Mouse (Mus musculus) brain, embryonic 14.5 days (tissue): ENCODE data around the gene Naxd. TPM values are rescaled to one million over a fixed set of nuclear protein-coding genes. Genes with fewer than 3 reads are reported as not detected.

Source experiments
- DNase-seq: peaks from one replicate; pipeline ENCODE4 v3.0.0-alpha.2; 2011; ENCODE audit warnings: low read depth
- CTCF ChIP-seq: fragments of 200-500 bp; IDR thresholded peaks from 2 replicates; pipeline ENCODE4 v1.5.1; 2012; ENCODE audit warnings: inconsistent platforms, mild to moderate bottlenecking, moderate library complexity, borderline replicate concordance; ENCODE audit not compliant: insufficient read depth, insufficient read length; ENCODE audit errors: extremely low read depth
- POLR2A ChIP-seq: fragments of 200-500 bp; IDR thresholded peaks from 2 replicates; pipeline ENCODE4 v1.6.1; 2012; ENCODE audit warnings: mild to moderate bottlenecking, inconsistent platforms, borderline replicate concordance; ENCODE audit not compliant: poor library complexity, insufficient read depth, insufficient read length, severe bottlenecking; ENCODE audit errors: extremely low read depth
- polyA plus RNA-seq: library from polyadenylated mRNA; depleted of rRNA; stranded (reverse); fragments of >200 nt; gene quantifications from 2 replicates; pipeline ENCODE4 v1.2.3, GENCODE M21; 2012; rRNA removed

Gene Naxd
- polyA plus RNA-seq, result 126 and 165 TPM in 2 replicates

DNA sequence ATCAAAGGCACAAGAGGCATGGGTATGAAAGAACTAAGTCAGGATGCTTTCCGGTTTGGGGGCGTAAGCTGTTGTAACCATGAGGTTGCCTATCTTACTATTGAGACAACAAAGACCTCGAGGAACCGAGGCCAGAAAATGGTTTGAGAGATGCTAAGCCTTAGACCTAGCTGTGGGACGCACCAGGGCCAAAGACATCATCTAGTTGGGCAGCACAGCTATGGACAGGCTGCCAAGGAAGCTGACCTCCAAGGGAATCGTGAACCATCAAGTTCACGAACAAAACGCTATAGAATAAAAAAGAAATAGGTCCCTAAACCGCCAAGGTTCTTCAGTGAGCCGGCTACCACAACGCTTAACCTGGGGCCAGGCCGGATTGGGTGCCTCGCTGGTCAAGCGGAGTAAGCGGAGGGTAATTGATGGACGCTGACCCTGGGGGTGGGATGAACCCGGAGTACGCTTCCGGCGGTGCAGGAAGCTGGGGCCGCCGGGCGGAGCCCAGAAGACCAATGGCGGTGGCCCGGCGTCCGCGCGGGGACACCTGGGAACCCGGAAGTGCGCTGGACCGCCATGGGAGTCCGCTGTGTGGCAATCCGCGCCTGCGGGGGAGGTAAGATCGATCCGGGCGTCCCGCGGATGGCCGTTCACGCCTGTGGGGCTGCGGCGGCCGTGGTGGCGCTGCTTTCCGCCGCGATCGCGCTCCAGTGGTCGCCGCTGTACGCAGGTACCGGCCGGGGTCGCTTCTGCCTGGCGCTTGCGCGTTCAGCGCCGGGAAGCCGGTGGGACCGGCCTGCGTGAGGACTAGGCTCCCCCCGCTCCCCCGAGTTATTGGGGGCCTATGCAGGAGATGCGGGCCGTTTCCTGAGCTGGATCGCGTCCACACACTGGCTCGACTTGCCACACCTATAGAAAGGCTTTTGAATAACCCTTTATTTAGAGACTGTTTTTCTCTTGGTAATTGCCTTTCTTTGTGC, at the start of gene Naxd:
Naxd (plus strand) TSS at position 490 of the 974 bp plus-strand sequence.
- TF ChIP-seq CTCF, result no peak
- TF ChIP-seq POLR2A, result peak; percentile 56; the same call in 1 of the 2 replicates
- peak; percentile 97 for DNase-seq

DNA sequence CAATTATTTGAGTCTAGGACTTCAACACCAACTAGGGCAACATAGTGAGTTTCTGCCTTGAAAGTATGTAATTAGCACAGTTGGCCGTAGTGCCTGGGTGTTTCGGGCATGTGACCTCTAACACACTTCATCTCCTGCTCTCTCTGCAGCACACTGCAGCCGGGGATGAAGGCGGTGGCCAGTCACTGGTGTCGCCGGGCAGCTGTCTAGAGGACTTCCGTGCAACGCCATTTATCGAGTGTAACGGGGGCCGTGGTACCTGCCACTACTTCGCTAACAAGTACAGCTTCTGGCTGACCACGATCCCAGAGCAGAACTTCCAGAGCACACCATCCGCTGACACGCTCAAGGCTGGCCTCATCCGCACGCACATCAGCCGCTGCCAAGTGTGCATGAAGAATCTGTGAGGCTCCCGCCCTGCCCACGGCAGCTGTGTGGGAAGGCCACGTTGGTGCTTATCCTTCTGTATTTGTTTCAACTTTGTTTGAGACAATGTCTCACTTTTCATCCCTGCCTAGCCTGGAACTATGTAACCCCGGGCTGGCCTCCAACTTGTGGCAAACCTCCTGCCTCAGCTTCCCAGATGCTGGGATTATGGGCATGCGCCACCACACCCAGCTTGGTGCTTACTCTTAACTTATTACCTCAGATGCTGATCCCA, 49.3 kb upstream of the Naxd start:
- DNase-seq, result no peak

DNA sequence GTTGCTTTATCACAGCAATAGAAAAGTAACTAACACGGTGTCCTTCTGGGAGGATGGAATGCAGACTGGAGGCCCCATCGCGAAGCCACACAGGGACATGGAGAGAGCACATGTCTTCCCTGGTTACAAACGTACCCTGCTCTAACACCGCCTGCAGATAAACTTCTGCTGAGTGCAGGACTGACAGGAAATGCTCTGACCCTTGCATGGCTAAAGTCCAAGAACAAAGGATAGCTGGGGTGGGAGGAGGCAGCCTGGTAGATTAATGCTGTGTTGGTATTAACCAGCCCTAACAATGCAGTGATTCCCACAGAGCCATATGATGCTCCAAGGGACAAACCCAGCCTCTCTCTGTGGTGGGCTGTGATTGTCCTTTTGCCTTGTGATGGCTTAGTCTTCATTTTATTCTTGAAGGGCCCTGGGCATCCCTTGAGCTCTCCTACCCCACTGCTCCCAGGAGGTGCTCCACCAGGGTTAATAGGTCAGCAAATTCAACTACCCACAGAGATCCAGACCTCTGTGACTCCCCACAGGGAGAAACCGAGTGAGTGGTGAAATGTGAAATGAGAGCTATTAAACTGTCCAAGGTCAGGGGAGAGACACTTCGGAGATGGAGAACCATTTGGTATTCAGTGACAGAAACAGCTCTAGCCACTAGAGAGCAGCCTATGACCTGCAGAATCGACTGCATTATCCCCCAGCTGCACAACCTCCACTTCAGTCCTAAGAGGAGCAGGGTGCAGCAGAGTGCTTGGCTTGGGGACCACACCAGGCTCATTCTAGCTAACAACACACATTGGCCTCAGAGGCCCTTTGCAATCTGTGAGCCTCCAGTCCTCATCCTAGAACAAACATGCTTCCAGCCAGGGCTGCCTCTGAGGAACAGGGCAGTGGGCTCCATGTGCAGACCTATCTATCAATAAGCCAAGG, 46.9 kb upstream of the Naxd start:
- TF ChIP-seq POLR2A (no peak), CTCF (peak; percentile 59; the same call in 1 of the 2 replicates)
- peak; percentile 67 for DNase-seq

More for the DNA sequence above, 49.3 kb upstream of the Naxd start:
- TF ChIP-seq POLR2A, result no peak
- no peak for TF ChIP-seq CTCF

DNA sequence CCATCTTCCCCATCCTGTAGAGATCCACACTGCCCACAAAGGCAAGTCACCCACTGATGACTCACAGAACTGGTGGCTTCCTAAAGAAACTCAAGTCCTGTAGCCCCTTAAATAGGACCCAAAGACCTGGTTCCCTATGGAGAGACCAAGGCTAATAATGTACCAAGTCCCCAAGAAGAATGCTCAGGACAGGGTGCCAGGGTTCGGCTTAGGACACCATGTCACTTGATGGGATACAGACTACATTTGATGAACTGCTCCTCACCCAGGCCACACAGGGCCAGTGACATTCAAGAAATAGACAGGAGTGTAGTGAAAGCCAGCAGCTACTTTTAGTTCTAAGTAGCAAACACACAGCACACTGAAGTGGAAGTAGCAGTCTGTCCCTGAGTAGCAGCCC, 45.2 kb upstream of the Naxd start:
- DNase-seq, result no peak
- TF ChIP-seq POLR2A (no peak), CTCF (no peak)

DNA sequence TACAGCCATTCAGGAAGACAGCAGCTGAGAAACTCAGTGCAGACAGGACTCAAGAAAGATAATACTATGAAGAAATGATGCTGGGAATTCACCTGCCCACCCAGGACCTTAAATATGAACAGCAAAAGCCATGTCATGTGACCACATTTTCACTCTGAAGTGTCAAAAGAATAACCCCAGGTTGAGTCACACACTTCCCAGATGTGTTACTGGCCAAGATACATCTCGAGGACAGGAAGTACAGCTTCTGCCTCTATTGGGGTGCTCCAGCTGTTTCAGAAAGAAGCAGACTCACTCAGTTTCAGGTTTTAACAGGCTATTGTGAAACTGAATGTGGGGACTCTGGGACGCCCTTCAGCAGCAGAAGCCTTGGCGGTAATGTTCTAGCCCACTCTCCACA, 44.7 kb upstream of the Naxd start:
- DNase-seq, result no peak
- TF ChIP-seq POLR2A, result no peak
- TF ChIP-seq CTCF, result no peak

DNA sequence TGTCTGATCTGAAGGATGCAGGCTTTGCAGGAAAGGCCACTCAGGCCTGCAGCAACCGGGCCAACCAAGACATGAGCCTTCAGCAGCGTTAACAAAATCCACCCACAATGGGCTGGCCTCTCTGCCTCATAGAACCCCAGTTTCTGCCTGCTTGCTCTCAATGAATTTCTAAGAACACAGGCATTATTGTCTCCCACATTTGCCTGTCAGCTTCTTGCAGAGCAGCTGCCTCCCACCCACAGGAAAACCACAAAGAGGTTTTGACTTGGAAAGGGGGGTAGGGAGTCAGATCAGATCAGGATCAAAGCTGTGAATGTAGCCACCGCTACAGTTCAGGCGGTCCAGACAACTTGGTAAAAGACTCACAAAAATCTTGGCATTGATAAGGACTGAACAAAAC, 44.3 kb upstream of the Naxd start:
- DNase-seq, result peak; percentile 68
- no peak for TF ChIP-seq CTCF
- no peak for TF ChIP-seq POLR2A

DNA sequence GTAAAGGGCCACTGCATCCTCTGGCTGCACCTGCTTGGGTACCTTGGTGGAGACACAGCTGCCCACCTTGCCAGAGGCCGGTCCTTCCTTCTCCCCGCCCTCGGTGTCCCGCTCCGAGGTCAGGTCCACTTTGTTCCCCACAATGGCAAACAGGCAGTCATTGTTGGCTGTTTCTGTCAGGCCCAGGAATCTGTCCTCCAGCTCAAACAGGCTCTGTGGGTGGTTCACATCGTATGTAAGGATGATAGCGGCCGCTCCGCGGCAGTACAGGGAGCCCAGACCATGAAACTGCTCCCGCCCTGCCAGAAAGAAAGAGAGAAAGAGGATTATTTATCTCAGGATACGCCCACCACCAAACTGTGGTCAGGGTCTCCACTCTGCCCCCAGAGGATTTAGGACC, 43.1 kb upstream of the Naxd start:
- no peak for DNase-seq
- TF ChIP-seq CTCF, result no peak

DNA sequence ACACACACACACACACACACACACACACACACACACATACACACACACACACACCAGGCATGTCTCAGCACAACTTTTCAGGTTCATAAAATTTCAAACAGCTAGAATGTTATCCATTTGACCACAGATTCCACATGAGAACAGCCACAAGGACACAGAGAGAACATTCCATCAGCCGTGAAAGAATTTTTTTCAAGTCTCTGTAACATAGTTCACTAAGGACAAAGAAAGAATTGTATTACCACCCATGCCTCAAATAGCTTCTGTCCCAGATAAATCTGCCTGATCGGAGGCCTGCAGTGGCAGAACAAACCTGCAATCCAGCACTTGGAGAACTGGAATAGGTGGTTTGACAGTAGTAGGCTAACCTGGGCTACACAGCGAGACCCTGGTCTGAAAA, 40.0 kb upstream of the Naxd start:
- TF ChIP-seq POLR2A (no peak), CTCF (no peak)
- no peak for DNase-seq

DNA sequence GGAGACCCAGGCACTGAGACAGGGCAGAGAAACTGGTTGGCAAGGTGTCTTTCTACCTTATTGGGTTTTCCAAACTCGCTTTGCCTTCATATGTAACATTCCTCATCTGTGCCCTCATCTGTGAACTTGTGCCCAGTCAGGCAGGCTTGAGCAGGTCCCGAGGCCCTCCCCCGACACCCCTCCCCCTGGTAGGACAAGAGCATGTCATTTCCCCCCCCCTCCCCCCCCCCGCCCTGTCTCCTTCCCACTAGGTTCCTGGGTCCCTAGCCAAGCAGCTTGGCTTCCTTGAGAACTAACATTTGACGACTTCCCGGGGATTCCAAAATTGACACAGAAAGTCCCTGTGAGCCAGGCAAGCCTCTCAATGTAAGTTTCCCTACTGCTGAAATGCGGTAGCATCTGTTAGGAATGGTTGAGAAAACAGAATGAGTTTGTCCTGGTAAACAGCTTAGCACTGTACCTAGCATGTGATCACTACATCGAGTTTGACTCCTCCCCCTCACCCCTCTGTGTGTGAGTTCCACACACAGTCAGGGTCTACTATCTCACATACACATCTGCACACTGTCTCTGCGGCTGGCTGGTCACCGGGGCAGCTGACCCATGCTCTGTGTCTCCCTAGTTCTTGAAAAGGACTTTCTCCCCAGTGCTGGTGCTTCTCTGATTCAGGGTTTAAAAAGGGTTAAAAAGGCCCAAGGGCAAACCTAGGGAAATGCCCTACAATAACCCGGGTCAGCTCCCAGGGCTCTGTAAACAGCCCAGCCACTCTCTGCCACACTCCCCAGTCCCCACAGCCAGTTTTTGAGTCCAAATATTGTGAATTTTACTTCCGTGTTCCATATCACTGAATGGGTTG, 39.1 kb upstream of the Naxd start:
- no peak for TF ChIP-seq CTCF
- no peak for TF ChIP-seq POLR2A
- peak; percentile 18 for DNase-seq

DNA sequence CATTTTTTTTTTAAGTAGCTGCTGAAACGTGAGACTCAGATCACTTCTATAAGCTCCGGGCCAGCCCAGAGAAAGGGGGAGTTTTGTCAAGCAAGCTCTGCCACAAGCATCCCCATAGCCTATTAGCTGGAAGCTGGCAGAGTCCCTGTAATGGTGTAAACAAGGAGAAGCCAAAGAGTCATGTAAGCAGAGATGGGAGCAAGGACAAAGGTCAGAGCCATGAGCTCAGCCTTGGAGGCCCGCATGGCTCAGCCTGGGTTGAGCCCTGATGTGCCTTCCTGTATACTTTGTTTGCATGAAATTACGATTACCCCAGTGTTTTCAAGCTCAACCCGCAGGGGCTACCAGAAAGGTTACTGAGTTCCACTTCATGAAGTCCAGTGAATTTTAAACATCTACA, 38.3 kb upstream of the Naxd start:
- TF ChIP-seq CTCF (no peak), POLR2A (no peak)
- DNase-seq, result no peak
